Mouse (Mus musculus) myocyte (in vitro differentiated cells): ENCODE results near the gene E2f6. TPM values are rescaled to one million over a fixed set of nuclear protein-coding genes. Genes with fewer than 3 reads are reported as not detected.

Source experiments
- H3K27me3 ChIP-seq: one replicate; pipeline ENCODE4 v1.6.1; 2011; ENCODE audit not compliant: control insufficient read depth, insufficient read depth, insufficient read length
- H3K36me3 ChIP-seq: one replicate; pipeline ENCODE4 v1.6.1; 2011; ENCODE audit not compliant: control insufficient read depth, insufficient read depth
- H3K4me2 ChIP-seq: one replicate; pipeline ENCODE4 v1.6.1; 2011; ENCODE audit warnings: low read depth, control low read depth
- H3K4me3 ChIP-seq: one replicate; pipeline ENCODE4 v1.5.1; 2011; ENCODE audit warnings: mild to moderate bottlenecking, control low read depth, moderate library complexity
- H3K79me2 ChIP-seq: one replicate; pipeline ENCODE4 v1.6.1; 2011; ENCODE audit not compliant: control insufficient read depth, insufficient read depth
- H3ac ChIP-seq: one replicate; pipeline ENCODE4 v1.6.1; 2011; ENCODE audit not compliant: control insufficient read depth, insufficient read length
- CEBPB ChIP-seq: IDR thresholded peaks from 2 replicates; pipeline ENCODE4 v1.6.1; 2011; ENCODE audit warnings: mild to moderate bottlenecking, moderate library complexity; ENCODE audit not compliant: poor library complexity, insufficient read depth, severe bottlenecking
- E2F4 ChIP-seq: IDR thresholded peaks from one replicate; pipeline ENCODE4 v1.6.1; 2011; ENCODE audit warnings: mild to moderate bottlenecking, control low read depth, moderate library complexity; ENCODE audit not compliant: insufficient read depth
- MAX ChIP-seq: IDR thresholded peaks from one replicate; pipeline ENCODE4 v1.6.1; 2011; ENCODE audit warnings: low read depth, mild to moderate bottlenecking, control low read depth
- MYOD1 ChIP-seq, 3 experiments: IDR thresholded peaks; one replicate each; pipeline ENCODE4 v1.6.1; 2011; ENCODE audit warnings: control low read depth in 2 of 3, low read depth in 2 of 3, mild to moderate bottlenecking in 2 of 3, moderate library complexity in 1 of 3; ENCODE audit not compliant: insufficient read length in 2 of 3, control insufficient read depth in 1 of 3
- MYOG ChIP-seq, 3 experiments: IDR thresholded peaks; one replicate each; pipeline ENCODE4 v1.6.1; 2011; ENCODE audit warnings: control low read depth in 2 of 3, low read depth in 2 of 3, mild to moderate bottlenecking in 2 of 3; ENCODE audit not compliant: insufficient read length in 2 of 3, control insufficient read depth in 1 of 3, insufficient read depth in 1 of 3
- POLR2A ChIP-seq: IDR thresholded peaks from one replicate; pipeline ENCODE4 v1.6.1; 2011; ENCODE audit warnings: low read depth, mild to moderate bottlenecking, control low read depth, moderate library complexity; ENCODE audit not compliant: insufficient read length
- POLR2AphosphoS2 ChIP-seq: IDR thresholded peaks from one replicate; pipeline ENCODE4 v1.6.1; 2011; ENCODE audit warnings: low read depth, control low read depth; ENCODE audit not compliant: insufficient read length
- REST ChIP-seq: IDR thresholded peaks from one replicate; pipeline ENCODE4 v1.6.1; 2011; ENCODE audit warnings: mild to moderate bottlenecking, control low read depth, moderate library complexity; ENCODE audit not compliant: insufficient read depth, insufficient read length
- SRF ChIP-seq: IDR thresholded peaks from one replicate; pipeline ENCODE4 v1.6.1; 2011; ENCODE audit warnings: low read depth; ENCODE audit not compliant: control insufficient read depth, insufficient read length
- TCF12 ChIP-seq: IDR thresholded peaks from one replicate; pipeline ENCODE4 v1.6.1; 2011; ENCODE audit warnings: mild to moderate bottlenecking, control low read depth; ENCODE audit not compliant: poor library complexity, insufficient read depth, severe bottlenecking
- TCF3 ChIP-seq: IDR thresholded peaks from one replicate; pipeline ENCODE4 v1.6.1; 2011; ENCODE audit warnings: low read depth, control low read depth; ENCODE audit not compliant: insufficient read length
- USF1 ChIP-seq: IDR thresholded peaks from one replicate; pipeline ENCODE4 v1.6.1; 2011; ENCODE audit warnings: low read depth, mild to moderate bottlenecking, control low read depth, moderate library complexity
- polyA plus RNA-seq: library from polyadenylated mRNA; unstranded; fragments of >200 nt; fragmentation: generic; extraction: Trizol; gene quantifications from one replicate; pipeline ENCODE4 v1.2.1, GENCODE M21; 2012; ENCODE audit warnings: missing spikeins

The E2f6 gene
- polyA plus RNA-seq, 1 experiment: 16.2 TPM

DNA sequence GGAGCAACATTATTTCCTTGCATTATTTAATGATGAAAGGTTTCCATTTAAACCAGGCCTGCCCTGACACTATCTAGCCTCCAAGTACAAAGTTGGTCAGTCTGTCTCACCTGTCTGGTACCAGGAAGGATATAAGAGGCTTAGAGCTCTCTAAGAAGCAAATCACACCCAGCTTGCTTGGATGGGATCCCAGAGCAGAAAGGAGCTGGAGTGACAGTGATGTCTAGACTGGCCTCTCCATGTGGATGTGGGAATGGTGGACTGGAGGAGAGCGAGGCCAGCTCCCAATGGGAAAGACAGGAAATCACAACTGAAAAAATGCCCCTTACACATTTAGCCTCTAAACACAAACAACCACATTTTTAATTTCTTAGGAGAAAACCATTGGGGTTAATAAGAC lies 12.9 kb downstream of the E2f6 start:
- Histone ChIP-seq H3K36me3 (peaks cover 22% of the 10 kb centered on the region), H3K4me3 (no peak overlapping the region), H3K79me2 (no peaks in the 10 kb centered on the region), H3ac (no peak overlapping the region), H3K27me3 (no peaks in the 10 kb centered on the region), H3K4me2 (no peak overlapping the region)
- TF ChIP-seq CEBPB: no peak
- no peak for TF ChIP-seq SRF
- no peak for TF ChIP-seq E2F4
- TF ChIP-seq POLR2A: no peak
- no peak for TF ChIP-seq MAX
- TF ChIP-seq MYOD1 (IDR thresholded peaks at IDR 0.05; ENCODE audit: control insufficient read depth in 1 of 3, insufficient read length in 2 of 3, low read depth in 2 of 3): no peak
- TF ChIP-seq MYOG (IDR thresholded peaks at IDR 0.05; ENCODE audit: control insufficient read depth in 1 of 3, insufficient read depth in 1 of 3, insufficient read length in 2 of 3, low read depth in 2 of 3): no peak
- no peak for TF ChIP-seq POLR2AphosphoS2

DNA sequence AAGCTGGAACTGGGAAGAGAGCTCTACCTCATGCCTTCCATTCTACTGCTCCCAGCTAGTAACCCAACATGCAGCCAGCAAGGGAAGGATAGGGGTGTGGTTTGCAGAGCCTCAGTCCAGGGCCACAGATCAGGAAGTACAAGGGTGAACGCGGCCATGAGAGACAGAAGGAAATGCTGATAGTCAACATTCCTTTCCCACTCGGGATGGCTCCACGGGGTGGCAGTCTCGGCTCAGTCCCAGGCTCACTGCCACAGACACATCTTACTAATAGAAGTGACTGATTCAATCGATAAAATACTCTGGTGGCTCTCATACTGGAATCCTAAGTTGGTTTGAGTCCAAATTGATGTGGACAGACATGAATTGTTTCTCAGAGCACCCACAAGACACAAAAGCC lies 17.7 kb downstream of the E2f6 start:
- Histone ChIP-seq H3K27me3 (no peaks in the 10 kb centered on the region), H3ac (no peak overlapping the region), H3K36me3 (peaks cover 4% of the 10 kb centered on the region), H3K4me2 (no peak overlapping the region), H3K79me2 (no peaks in the 10 kb centered on the region), H3K4me3 (no peak overlapping the region)
- TF ChIP-seq MYOD1 (IDR thresholded peaks at IDR 0.05; ENCODE audit: control insufficient read depth in 1 of 3, insufficient read length in 2 of 3, low read depth in 2 of 3) (no peak), MYOG (IDR thresholded peaks at IDR 0.05; ENCODE audit: control insufficient read depth in 1 of 3, insufficient read depth in 1 of 3, insufficient read length in 2 of 3, low read depth in 2 of 3) (no peak), E2F4 (no peak), USF1 (no peak), TCF12 (no peak), CEBPB (no peak), SRF (no peak)

DNA sequence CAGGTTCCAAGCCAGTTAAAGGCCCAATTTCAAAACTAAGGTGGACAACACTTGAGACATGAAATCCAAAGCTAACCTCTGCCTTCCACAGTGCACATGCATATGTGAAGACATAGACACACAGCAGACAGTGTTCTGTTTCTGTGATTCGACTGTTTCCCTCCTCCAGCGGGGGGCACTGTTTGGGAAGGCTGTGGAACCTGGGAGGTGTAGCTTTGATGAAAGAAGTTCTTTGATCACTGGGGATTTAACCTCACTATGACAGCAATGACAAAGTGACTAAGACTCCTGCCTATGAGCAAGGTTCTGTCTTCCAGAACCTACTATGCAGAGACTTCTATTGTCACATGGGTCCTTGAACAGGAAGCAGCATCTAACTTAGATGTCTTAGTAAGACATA lies 19.0 kb downstream of the E2f6 start:
- TF ChIP-seq CEBPB (no peak), MAX (no peak), POLR2AphosphoS2 (no peak), MYOD1 (IDR thresholded peaks at IDR 0.05; ENCODE audit: control insufficient read depth in 1 of 3, insufficient read length in 2 of 3, low read depth in 2 of 3) (no peak), REST (no peak), USF1 (no peak), E2F4 (no peak), MYOG (IDR thresholded peaks at IDR 0.05; ENCODE audit: control insufficient read depth in 1 of 3, insufficient read depth in 1 of 3, insufficient read length in 2 of 3, low read depth in 2 of 3) (no peak)

GRCm38 (mm10) chr12:16831071-16831470 lies 20.3 kb downstream of the E2f6 start:
- no peaks in the 10 kb centered on the region for H3K36me3 ChIP-seq

More for the DNA sequence above, 19.0 kb downstream of the E2f6 start:
- no peaks in the 10 kb centered on the region for H3K79me2 ChIP-seq
- H3K4me2 ChIP-seq: no peak overlapping the region
- H3K36me3 ChIP-seq: no peaks in the 10 kb centered on the region
- H3K27me3 ChIP-seq: no peaks in the 10 kb centered on the region
- H3ac ChIP-seq: no peak overlapping the region
- H3K4me3 ChIP-seq: no peak overlapping the region

DNA sequence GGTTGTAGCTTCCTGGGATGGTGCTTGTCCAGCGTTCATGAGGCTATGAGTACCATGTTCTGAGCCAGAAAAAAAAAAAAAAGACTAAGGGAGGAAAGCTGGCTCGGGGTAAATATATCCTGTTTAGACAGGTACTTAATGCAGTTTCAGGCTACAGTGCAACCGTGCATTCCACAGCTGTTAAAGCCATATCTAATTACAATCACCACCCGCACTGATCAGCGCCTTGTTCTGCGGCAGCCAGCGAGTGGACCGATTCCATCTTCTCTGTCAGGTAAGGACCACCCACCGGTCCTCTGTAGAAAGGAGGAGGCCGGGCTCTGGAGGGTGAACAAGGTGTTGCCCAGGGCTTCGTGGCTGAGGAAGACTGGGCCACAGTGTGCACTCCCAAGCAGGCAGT lies 23.9 kb downstream of the E2f6 start:
- H3K4me3 ChIP-seq: no peak overlapping the region
- H3K4me2 ChIP-seq: no peak overlapping the region
- H3K27me3 ChIP-seq: no peaks in the 10 kb centered on the region
- no peaks in the 10 kb centered on the region for H3K36me3 ChIP-seq
- H3ac ChIP-seq: no peak overlapping the region
- no peaks in the 10 kb centered on the region for H3K79me2 ChIP-seq
- TF ChIP-seq TCF3: no peak
- no peak for TF ChIP-seq USF1
- no peak for TF ChIP-seq SRF
- no peak for TF ChIP-seq MAX
- no peak for TF ChIP-seq TCF12
- no peak for TF ChIP-seq CEBPB
- no peak for TF ChIP-seq REST
- TF ChIP-seq MYOD1 (IDR thresholded peaks at IDR 0.05; ENCODE audit: control insufficient read depth in 1 of 3, insufficient read length in 2 of 3, low read depth in 2 of 3): no peak
- no peak for TF ChIP-seq MYOG (IDR thresholded peaks at IDR 0.05; ENCODE audit: control insufficient read depth in 1 of 3, insufficient read depth in 1 of 3, insufficient read length in 2 of 3, low read depth in 2 of 3)
- no peak for TF ChIP-seq E2F4

More at GRCm38 (mm10) chr12:16831071-16831470, 20.3 kb downstream of the E2f6 start:
- H3K4me3 ChIP-seq: no peak overlapping the region
- H3K4me2 ChIP-seq: no peak overlapping the region
- H3K79me2 ChIP-seq: no peaks in the 10 kb centered on the region
- H3ac ChIP-seq: no peak overlapping the region
- H3K27me3 ChIP-seq: no peaks in the 10 kb centered on the region
- TF ChIP-seq USF1 (no peak), MAX (no peak), TCF12 (no peak), TCF3 (no peak), SRF (no peak), REST (no peak), MYOG (IDR thresholded peaks at IDR 0.05; ENCODE audit: control insufficient read depth in 1 of 3, insufficient read depth in 1 of 3, insufficient read length in 2 of 3, low read depth in 2 of 3) (no peak), CEBPB (no peak), E2F4 (no peak), MYOD1 (IDR thresholded peaks at IDR 0.05; ENCODE audit: control insufficient read depth in 1 of 3, insufficient read length in 2 of 3, low read depth in 2 of 3) (no peak), POLR2AphosphoS2 (no peak), POLR2A (no peak)
